Mouse (Mus musculus) skeletal muscle tissue, adult 2 months (tissue): ENCODE measurements at regions not wholly inside any gene's neighbourhood (a gene's known extent, or its start where the extent isn't known, plus 50 kb on each side); places are given as distances from the start of the nearest gene placed in this dataset.
A peak's percentile ranks its signal among the peaks of the same experiment; 100 is the strongest.
"Not testable (repeated sequence)": the region's sequence is repeated elsewhere in the genome, so short reads cannot be mapped to it uniquely, and the experiment has no call there.

Source experiments
- DNase-seq: peaks from one replicate; pipeline ENCODE4 v3.0.0-alpha.2; 2012; ENCODE audit warnings: low read depth, low spot score

DNA sequence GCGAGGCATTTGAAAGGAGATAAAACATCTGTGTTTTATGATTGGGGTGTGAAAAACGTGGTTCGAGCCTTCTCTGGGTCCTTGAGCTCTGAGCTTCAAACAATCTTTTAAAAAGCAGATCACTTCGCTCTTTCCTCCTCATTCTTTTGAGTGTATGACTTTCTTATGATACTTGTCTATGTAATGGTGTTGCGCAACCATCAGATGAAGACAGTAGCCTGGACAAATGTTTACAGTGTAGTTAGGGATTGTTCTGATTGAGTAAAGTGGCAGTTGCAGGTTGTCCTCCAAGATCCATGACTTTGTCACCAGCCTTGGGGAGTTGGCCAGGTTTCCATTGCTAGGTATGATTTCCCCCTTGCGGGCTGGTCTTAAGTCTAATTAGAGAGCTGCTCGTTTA, 116.1 kb upstream of the Pfn2 start:
- DNase-seq: no peak

DNA sequence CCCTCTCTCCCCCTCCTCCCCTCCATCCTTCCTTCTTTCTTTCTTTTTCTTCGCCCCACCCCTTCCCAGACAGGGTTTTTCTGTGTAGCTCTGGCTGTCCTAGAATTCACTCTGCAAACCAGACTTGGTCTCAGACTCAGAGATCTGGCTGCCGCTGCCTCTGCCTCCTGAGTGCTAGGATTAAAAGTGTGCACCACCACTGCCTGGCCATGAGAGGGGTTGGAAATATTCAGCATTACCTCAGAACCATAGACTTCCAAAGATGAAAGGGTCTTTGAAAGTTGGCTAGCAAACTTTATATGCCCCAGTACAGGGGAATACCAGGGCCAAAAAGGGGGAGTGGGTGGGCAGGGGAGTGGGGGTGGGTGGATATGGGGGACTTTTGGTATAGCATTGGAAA, 122.7 kb upstream of the Pfn2 start:
- DNase-seq: not testable (repeated sequence)

DNA sequence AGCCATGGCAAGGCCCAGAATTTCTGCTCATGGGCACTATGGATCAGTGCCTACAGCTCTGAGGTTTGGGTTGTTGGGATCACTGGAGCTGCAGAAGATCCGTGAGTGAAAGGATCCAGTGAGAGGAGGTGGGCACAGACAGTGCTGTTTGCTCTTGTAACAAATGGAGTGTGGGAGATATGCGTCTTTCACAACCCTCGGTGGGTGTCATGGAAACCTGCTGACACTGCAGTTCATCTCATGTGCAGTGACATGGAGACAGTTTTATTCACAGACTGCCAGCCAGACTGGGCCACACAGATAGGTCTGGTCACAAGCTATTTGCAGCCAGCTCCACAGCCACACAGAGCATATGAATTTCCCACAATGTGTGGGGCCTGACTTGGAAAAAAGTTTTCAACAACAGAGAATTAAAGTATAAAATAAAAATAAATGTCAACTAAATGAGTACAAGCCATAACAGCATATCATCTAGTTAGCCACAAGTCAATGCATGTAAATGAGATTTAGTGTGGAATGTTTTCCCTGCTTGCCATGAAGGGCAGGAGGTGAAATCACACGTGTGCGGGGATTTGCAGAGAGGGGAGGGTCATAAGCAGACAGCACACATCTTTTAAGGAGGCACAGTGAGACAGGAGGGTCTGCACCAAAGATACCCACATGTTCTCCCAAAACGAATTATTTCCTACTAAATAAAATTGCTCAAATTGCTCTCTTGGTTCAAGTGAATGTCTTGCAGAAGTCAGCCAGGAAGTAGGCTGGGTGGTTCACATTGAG, 124.8 kb upstream of the Pfn2 start:
- DNase-seq: no peak

DNA sequence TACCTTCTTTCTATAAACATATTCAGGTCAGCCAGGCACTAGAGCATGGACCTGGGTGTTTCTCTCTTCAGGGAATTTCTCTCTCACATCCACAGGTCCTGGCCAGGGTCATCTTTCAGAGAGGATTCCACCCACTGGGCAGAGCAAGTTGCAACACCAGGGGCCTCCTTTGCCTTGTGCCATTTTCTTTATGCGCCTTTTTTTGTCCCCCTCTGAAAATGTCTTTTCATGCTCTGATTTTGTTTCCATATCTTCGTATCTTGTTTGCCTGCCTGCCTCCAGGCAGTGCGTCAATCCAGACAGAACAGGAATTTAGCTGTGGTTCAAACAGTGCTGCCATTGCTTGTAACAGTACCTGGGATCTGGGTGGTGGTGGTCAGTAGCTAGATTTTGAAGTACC, 125.7 kb upstream of the Pfn2 start:
- DNase-seq: no peak

DNA sequence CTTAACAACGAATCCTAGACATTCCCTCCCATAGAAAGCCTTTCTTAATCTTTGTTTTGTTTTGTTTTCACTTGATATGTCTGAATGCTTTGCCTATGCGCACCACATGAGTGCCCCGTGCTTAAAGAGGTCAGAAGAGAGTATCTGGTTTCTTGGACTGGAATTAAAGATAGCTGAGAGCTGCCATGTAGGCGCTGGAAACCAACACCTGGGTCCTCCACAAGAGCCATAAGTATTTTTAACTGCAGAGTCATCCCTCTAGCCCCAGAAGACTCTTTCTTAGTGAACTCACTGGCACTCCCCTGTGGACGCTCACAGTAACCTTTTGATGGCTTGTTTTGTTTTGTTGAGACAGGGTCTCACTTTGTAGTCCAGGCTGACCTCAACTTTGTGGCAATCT, 127.5 kb upstream of the Pfn2 start:
- peak; percentile 88 for DNase-seq

DNA sequence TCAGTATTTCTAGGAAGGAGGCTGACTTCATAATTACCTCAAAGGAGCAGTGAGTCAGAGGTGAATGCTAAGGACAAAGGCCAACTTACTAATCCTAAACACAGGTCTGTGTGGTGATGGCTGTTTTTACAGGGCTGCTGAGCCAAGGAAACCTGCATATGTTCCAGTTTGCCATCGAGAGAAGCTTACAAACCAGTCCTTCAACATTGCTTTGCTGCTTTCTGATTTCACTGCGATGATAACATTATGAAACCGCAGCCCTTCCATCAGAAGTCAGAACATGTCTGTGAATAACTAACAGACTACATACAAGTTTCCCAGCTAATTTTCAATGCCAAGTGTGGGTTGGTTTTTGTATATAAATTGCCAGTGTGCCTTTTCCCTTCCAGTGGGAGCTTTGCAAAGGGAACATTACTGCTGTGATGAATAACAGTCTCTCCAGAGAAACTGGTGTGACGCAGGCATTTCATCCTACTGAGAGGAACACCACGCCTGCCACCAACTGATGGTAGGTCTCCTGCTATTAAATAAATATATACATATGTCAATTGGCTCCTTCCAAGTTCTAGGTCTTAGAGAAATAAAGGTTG, 128.9 kb upstream of the Pfn2 start:
- DNase-seq: no peak

- DNase-seq: no peak
These were observed 140.3 kb upstream of the Pfn2 start for GRCm38 (mm10) chr3:57988175-57988574.

- no peak for DNase-seq
These were observed 142.9 kb upstream of the Pfn2 start for GRCm38 (mm10) chr3:57990738-57991137.

GRCm38 (mm10) chr3:57998121-57999102, 150.5 kb upstream of the Pfn2 start:
- peak; percentile 21 for DNase-seq

GRCm38 (mm10) chr3:58002792-58003574, 155.1 kb upstream of the Pfn2 start:
- DNase-seq: no peak

GRCm38 (mm10) chr3:58024750-58025392, 177.0 kb upstream of the Pfn2 start:
- peak; percentile 18 for DNase-seq

DNA sequence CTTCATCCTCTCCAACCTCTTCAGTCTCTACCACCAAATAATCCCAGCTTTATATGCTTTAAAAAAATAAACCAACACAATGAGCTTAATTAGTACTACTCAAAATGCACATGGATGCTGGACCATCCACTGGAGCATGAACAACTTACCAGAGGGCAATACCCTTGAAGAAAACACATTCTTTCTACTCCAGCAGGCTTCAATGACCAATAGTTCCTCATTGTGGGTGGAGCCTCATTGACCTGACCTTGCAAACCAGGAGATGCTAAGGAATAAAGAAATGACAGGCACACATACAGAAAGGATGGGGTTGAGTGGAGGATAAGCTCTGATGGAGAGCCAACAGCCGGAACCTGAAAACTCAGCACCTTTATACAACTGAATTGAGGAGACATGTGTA, 201.7 kb upstream of the Pfn2 start:
- DNase-seq: no peak

GRCm38 (mm10) chr3:58054726-58055125, 206.8 kb upstream of the Pfn2 start:
- no peak for DNase-seq

DNA sequence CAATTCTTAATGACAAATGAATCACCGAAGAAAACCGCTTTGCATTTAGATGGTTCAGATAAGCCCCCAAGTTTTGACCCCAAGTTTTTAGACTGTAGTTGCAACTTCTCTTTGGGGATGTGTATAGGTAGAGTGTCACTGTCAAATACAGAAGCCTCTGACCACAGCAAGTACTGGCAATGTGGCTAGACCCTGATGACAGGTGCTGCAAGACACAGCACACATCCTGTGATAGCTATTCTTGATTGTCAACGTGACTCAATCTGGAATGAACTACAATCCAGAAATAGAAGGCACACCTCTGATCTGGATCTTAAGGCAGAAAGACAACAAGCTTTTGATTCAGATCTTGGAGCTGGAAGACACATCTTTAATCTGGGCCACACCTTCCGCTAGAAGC, 207.3 kb upstream of the Pfn2 start:
- DNase-seq: no peak

DNA sequence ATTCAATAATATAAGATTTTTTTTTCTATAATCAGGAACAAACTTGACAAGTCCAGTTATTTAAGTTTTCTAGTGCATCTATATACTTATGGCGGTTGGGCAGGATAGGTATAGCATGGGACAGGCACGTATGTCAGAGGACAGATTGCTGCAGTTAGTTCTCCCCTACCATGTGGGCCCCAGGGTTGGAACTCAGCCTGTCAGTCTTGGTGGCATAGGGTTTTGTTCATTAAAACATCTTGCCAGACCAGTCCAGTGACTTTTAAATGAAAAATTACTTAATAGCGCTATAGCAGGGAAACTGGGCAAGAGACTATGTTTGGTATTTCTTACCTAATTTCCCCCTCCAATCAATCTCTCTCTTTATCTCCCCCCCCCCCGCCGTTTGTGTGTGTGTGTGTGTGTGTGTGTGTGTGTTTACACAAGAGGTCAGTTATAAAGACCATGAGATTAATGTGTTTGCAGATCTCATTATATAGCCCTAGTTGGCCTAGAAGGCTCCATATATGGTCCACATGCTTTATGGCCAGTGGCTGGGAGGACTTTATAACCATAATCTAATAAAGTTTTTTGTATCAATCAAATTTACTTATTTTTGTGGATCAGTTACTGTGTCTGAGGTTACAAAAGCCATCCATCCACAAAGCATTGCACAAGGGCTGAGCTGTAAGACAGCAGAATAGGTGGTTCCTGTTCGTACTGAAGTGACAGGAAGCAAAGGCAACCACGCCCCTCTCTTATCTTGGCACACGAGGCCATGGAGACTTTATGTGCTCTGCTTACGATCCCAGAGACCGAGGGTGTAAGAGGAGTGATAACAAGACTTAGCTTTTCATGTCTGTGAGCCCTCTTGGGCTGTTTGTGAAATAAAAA, 208.5 kb upstream of the Pfn2 start:
- DNase-seq: no peak

- no peak for DNase-seq
These were observed 209.2 kb upstream of the Pfn2 start for GRCm38 (mm10) chr3:58057064-58057396.

- no peak for DNase-seq
These were observed 210.3 kb upstream of the Pfn2 start for GRCm38 (mm10) chr3:58058134-58058533.

- peak; percentile 56 for DNase-seq
These were observed 216.1 kb upstream of the Pfn2 start for GRCm38 (mm10) chr3:58063852-58064549.

- no peak for DNase-seq
These were observed 223.7 kb upstream of the Pfn2 start for GRCm38 (mm10) chr3:58071574-58071973.
